Mouse (Mus musculus) bone marrow, adult 2 months (tissue): ENCODE data around the gene Tcf25.

Experiments
- CTCF ChIP-seq: fragments of 200-500 bp; IDR thresholded peaks from 2 replicates; pipeline ENCODE4 v1.5.1; 2011; ENCODE audit warnings: low read length, control low read depth; ENCODE audit not compliant: control insufficient read depth, insufficient read depth
- POLR2A ChIP-seq: fragments of 200-500 bp; IDR thresholded peaks from 2 replicates; pipeline ENCODE4 v1.6.1; 2011; ENCODE audit warnings: low read depth, mild to moderate bottlenecking, control low read depth, low read length, borderline replicate concordance; ENCODE audit not compliant: control insufficient read depth

DNA sequence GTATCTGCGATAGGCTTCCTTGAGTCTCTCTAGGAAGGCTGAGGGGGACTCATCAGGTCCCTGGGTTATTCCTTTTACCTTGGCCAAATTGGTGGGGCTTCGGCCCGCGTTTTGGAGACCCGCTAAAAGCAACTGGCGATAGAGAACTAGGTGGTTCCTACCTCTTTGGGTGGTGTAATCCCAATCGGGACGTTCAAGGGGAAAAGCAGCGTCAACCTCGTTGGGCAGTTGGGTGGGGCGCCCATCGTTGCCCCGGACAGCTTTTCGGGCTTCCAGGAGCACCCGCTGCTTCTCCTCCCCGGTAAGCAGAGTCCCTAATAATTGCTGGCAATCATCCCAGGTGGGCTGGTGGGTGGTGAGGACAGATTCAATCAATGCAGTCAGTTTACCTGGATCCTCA, 58.8 kb downstream of the Tcf25 start:
- TF ChIP-seq CTCF (no peak), POLR2A (no peak)
